Mouse (Mus musculus) bone marrow macrophage, adult 2 months (primary cell): ENCODE measurements around the gene Ttc29. TPM values are rescaled to one million over a fixed set of nuclear protein-coding genes. Genes with fewer than 3 reads are reported as not detected.

Source experiments
- H3K27ac ChIP-seq: 2 replicates; pipeline ENCODE4 v1.5.1; 2012; ENCODE audit warnings: low read depth, low read length; ENCODE audit not compliant: insufficient read depth
- H3K4me1 ChIP-seq: 2 replicates; pipeline ENCODE4 v1.6.1; 2012; ENCODE audit warnings: low read length; ENCODE audit not compliant: control insufficient read depth, insufficient read depth
- H3K4me3 ChIP-seq: 2 replicates; pipeline ENCODE4 v1.5.1; 2012; ENCODE audit warnings: mild to moderate bottlenecking, low read length, moderate library complexity; ENCODE audit not compliant: insufficient read depth
- CTCF ChIP-seq: IDR thresholded peaks from 2 replicates; pipeline ENCODE4 v1.5.1; 2012; ENCODE audit warnings: low read depth, mild to moderate bottlenecking, low read length, moderate library complexity
- POLR2A ChIP-seq: IDR thresholded peaks from 2 replicates; pipeline ENCODE4 v1.6.1; 2012; ENCODE audit warnings: mild to moderate bottlenecking, low read depth, low read length, borderline replicate concordance
- polyA plus RNA-seq: library from polyadenylated mRNA; stranded (reverse); fragments of >200 nt; gene quantifications from 2 replicates; pipeline ENCODE4 v1.2.4, GENCODE M21; 2012; ENCODE audit not compliant: missing spikeins, insufficient read depth, insufficient read length

Ttc29 gene
- polyA plus RNA-seq, 1 experiment, result not detected

- H3K4me3 ChIP-seq, result no peak overlapping the region
- no peak overlapping the region for H3K27ac ChIP-seq
- H3K4me1 ChIP-seq, result no peaks in the 10 kb centered on the region
- no peak for TF ChIP-seq CTCF
- no peak for TF ChIP-seq POLR2A
These were observed 207.0 kb downstream of the Ttc29 start for GRCm38 (mm10) chr8:78420101-78420503.

- TF ChIP-seq POLR2A, result no peak
- no peak for TF ChIP-seq CTCF
- H3K27ac ChIP-seq, result no peak overlapping the region
- H3K4me1 ChIP-seq, result no peaks in the 10 kb centered on the region
- H3K4me3 ChIP-seq, result no peak overlapping the region
These were observed 210.8 kb downstream of the Ttc29 start for GRCm38 (mm10) chr8:78423937-78424336.

- H3K4me1 ChIP-seq, result no peaks in the 10 kb centered on the region
- H3K27ac ChIP-seq, result no peak overlapping the region
- no peak for TF ChIP-seq POLR2A
- TF ChIP-seq CTCF, result no peak
- no peak overlapping the region for H3K4me3 ChIP-seq
These were observed 213.4 kb downstream of the Ttc29 start for GRCm38 (mm10) chr8:78426455-78426854.

- TF ChIP-seq CTCF (no peak), POLR2A (no peak)
- no peak overlapping the region for H3K27ac ChIP-seq
- no peaks in the 10 kb centered on the region for H3K4me1 ChIP-seq
- no peak overlapping the region for H3K4me3 ChIP-seq
These were observed 214.0 kb downstream of the Ttc29 start for GRCm38 (mm10) chr8:78426875-78427768.

- TF ChIP-seq POLR2A (no peak), CTCF (no peak)
- H3K4me1 ChIP-seq, result no peaks in the 10 kb centered on the region
- no peak overlapping the region for H3K27ac ChIP-seq
- H3K4me3 ChIP-seq, result no peak overlapping the region
These were observed 214.7 kb downstream of the Ttc29 start for GRCm38 (mm10) chr8:78427769-78428130.

- Histone ChIP-seq H3K4me1 (no peaks in the 10 kb centered on the region), H3K4me3 (no peak overlapping the region), H3K27ac (no peak overlapping the region)
- no peak for TF ChIP-seq POLR2A
- TF ChIP-seq CTCF, result no peak
These were observed 215.1 kb downstream of the Ttc29 start for GRCm38 (mm10) chr8:78428148-78428547.

- H3K4me1 ChIP-seq, result no peaks in the 10 kb centered on the region
- no peak for TF ChIP-seq POLR2A
- TF ChIP-seq CTCF, result no peak
These were observed 218.3 kb downstream of the Ttc29 start for GRCm38 (mm10) chr8:78431356-78431755.

GRCm38 (mm10) chr8:78432451-78432850 lies 219.4 kb downstream of the Ttc29 start:
- no peak overlapping the region for H3K4me3 ChIP-seq
- no peak for TF ChIP-seq POLR2A
- no peak for TF ChIP-seq CTCF
- no peak overlapping the region for H3K27ac ChIP-seq
- no peaks in the 10 kb centered on the region for H3K4me1 ChIP-seq

More at GRCm38 (mm10) chr8:78431356-78431755, 218.3 kb downstream of the Ttc29 start:
- Histone ChIP-seq H3K27ac (no peak overlapping the region), H3K4me3 (no peak overlapping the region)

- H3K4me1 ChIP-seq, result no peaks in the 10 kb centered on the region
- TF ChIP-seq POLR2A, result no peak
- no peak for TF ChIP-seq CTCF
- no peak overlapping the region for H3K27ac ChIP-seq
- H3K4me3 ChIP-seq, result no peak overlapping the region
These were observed 220.2 kb downstream of the Ttc29 start for GRCm38 (mm10) chr8:78433318-78433717.

- TF ChIP-seq CTCF, result no peak
- no peak for TF ChIP-seq POLR2A
- Histone ChIP-seq H3K27ac (no peak overlapping the region), H3K4me3 (no peak overlapping the region), H3K4me1 (no peaks in the 10 kb centered on the region)
These were observed 221.2 kb downstream of the Ttc29 start for GRCm38 (mm10) chr8:78434340-78434739.
